Mouse (Mus musculus): ENCODE measurements at regions not wholly inside any gene's neighbourhood (a gene's known extent, or its start where the extent isn't known, plus 50 kb on each side); places are given as distances from the start of the nearest gene placed in this dataset.
A peak's percentile ranks its signal among the peaks of the same experiment; 100 is the strongest.

GRCm38 (mm10) chr2:45485477-45485876 is 368.3 kb upstream of the Zeb2 start:
- no peak for DNase-seq

GRCm38 (mm10) chr2:45480671-45481070 is 363.5 kb upstream of the Zeb2 start:
- no peak for DNase-seq

- DNase-seq: no peak
Measured at GRCm38 (mm10) chr2:45475996-45476395, 358.8 kb upstream of the Zeb2 start.

- no peak for DNase-seq
Measured at GRCm38 (mm10) chr2:45464306-45464705, 347.1 kb upstream of the Zeb2 start.

- no peak for DNase-seq
Measured at GRCm38 (mm10) chr2:45459410-45459809, 342.2 kb upstream of the Zeb2 start.

GRCm38 (mm10) chr2:45454811-45455210 is 337.6 kb upstream of the Zeb2 start:
- DNase-seq: no peak

- no peak for DNase-seq
Measured at GRCm38 (mm10) chr2:45439146-45439545, 322.0 kb upstream of the Zeb2 start.

- DNase-seq: no peak
Measured at GRCm38 (mm10) chr2:45438739-45439138, 321.5 kb upstream of the Zeb2 start.

- peak; percentile 13 for DNase-seq
Measured at GRCm38 (mm10) chr2:45435261-45435980, 318.2 kb upstream of the Zeb2 start.

GRCm38 (mm10) chr2:45434789-45435188 is 317.6 kb upstream of the Zeb2 start:
- no peak for DNase-seq

GRCm38 (mm10) chr2:45434169-45434568 is 317.0 kb upstream of the Zeb2 start:
- no peak for DNase-seq

- DNase-seq: no peak
Measured at GRCm38 (mm10) chr2:45431366-45431765, 314.2 kb upstream of the Zeb2 start.

- no peak for DNase-seq
Measured at GRCm38 (mm10) chr2:45421774-45422173, 304.6 kb upstream of the Zeb2 start.

- no peak for DNase-seq
Measured at GRCm38 (mm10) chr2:45408136-45408535, 290.9 kb upstream of the Zeb2 start.

GRCm38 (mm10) chr2:45389902-45390492 is 272.8 kb upstream of the Zeb2 start:
- DNase-seq: no peak

GRCm38 (mm10) chr2:45371268-45371667 is 254.1 kb upstream of the Zeb2 start:
- no peak for DNase-seq

- DNase-seq: no peak
Measured at GRCm38 (mm10) chr2:45370615-45370968, 253.4 kb upstream of the Zeb2 start.

GRCm38 (mm10) chr2:45369914-45370614 is 252.9 kb upstream of the Zeb2 start:
- DNase-seq: no peak

GRCm38 (mm10) chr2:45369432-45369831 is 252.2 kb upstream of the Zeb2 start:
- DNase-seq: no peak

- DNase-seq: peak; percentile 8
Measured at GRCm38 (mm10) chr2:45367436-45368193, 250.4 kb upstream of the Zeb2 start.

GRCm38 (mm10) chr2:45357266-45357665 is 240.1 kb upstream of the Zeb2 start:
- no peak for DNase-seq

GRCm38 (mm10) chr2:45356558-45357170 is 239.5 kb upstream of the Zeb2 start:
- DNase-seq: no peak
